Mouse (Mus musculus): ENCODE data around the gene Coq4.

DNA sequence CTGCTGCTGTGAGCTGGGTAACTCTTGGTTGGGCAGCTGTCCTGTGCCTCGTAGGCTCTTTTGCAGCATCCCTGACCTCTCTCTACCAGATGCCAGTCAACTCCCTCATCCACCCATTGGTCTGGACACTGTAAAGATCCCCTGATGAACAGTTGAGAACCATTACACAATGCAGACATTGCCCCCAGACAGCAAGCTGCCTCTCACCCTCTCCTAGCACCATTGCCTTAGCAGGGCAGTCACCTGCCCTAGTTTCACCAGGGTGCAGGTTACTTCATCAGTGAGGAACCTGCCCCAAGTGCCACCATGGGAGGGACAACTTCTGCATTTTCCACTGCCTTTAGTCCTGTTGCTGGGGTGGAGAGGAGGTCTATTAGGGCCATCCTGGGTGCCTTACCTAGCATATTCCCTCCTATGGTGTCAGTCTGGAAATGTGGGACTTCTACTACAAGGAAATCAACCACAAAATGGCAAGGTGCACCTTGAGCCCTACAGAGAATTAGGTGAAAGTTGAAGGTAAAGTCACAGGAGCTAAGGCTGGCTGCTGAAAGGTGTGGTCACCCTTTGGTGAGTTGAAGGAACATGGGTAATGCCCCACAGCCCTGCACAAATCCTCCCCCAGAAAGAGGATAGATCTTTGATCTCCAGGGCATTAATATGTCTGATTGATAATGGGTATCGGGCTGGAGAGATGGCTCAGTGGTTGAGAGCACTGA lies 5.6 kb downstream of the Coq4 start:
- TF ChIP-seq CTCF (IDR thresholded peaks at IDR 0.05 in 2 of 3, conservative IDR thresholded peaks at IDR 0.05 in 1 of 3; ENCODE audit: control insufficient read depth in 1 of 3, insufficient read depth in 1 of 3, low read depth in 2 of 3, low read length in 3 of 3, poor library complexity in 1 of 3, severe bottlenecking in 1 of 3) (no peak), RAD21 (IDR thresholded peaks at IDR 0.05; ENCODE audit: low read depth, low read length) (no peak), TCF12 (IDR thresholded peaks at IDR 0.05; ENCODE audit: low read depth, low read length) (no peak), POLR2A (IDR thresholded peaks at IDR 0.05; ENCODE audit: control insufficient read depth in 1 of 2, insufficient read depth in 1 of 2, low read depth in 1 of 2, low read length in 2 of 2, poor library complexity in 1 of 2) (no peak), GABPA (IDR thresholded peaks at IDR 0.05; ENCODE audit: low read depth, low read length) (no peak), EP300 (IDR thresholded peaks at IDR 0.05; ENCODE audit: low read depth in 1 of 2, low read length in 2 of 2) (no peak), GATA1 (IDR thresholded peaks at IDR 0.05; ENCODE audit: low read depth, low read length) (no peak), ZC3H11A (IDR thresholded peaks at IDR 0.05; ENCODE audit: low read depth, low read length) (no peak), RCOR1 (IDR thresholded peaks at IDR 0.05; ENCODE audit: low read depth, low read length) (no peak), USF1 (IDR thresholded peaks at IDR 0.05; ENCODE audit: low read depth, low read length) (no peak), SMC3 (IDR thresholded peaks at IDR 0.05; ENCODE audit: low read depth, low read length) (no peak), NELFE (IDR thresholded peaks at IDR 0.05; ENCODE audit: low read depth, low read length) (no peak)

Measured in MEL (cell line).